Mouse (Mus musculus) forebrain, embryonic 10.5 days (tissue): Measurements from ENCODE around the gene Xrn2. TPM values are rescaled to one million over a fixed set of nuclear protein-coding genes. Genes with fewer than 3 reads are reported as not detected.
A peak's percentile ranks its signal among the peaks of the same experiment; 100 is the strongest.
"Not testable (repeated sequence)": the region's sequence is repeated elsewhere in the genome, so short reads cannot be mapped to it uniquely, and the experiment has no call there.

Experiments used
- DNase-seq: peaks from one replicate; pipeline ENCODE4 v3.0.0-alpha.2; 2017; ENCODE audit warnings: low spot score; ENCODE audit errors: extremely low spot score
- H3K27ac ChIP-seq: fragments of 300-500 bp; sonication (generic); 2 replicates; pipeline ENCODE4 v1.5.1; 2016; ENCODE audit warnings: mild to moderate bottlenecking
- H3K27me3 ChIP-seq: fragments of 300-500 bp; sonication (generic); 2 replicates; pipeline ENCODE4 v1.6.1; 2016; ENCODE audit warnings: mild to moderate bottlenecking; ENCODE audit not compliant: poor library complexity, severe bottlenecking
- H3K36me3 ChIP-seq: fragments of 300-500 bp; sonication (generic); replicated peaks from 2 replicates; pipeline ENCODE4 v1.6.1; 2016; ENCODE audit warnings: mild to moderate bottlenecking, moderate library complexity
- H3K4me1 ChIP-seq: fragments of 300-500 bp; sonication (generic); 2 replicates; pipeline ENCODE4 v1.6.1; 2016
- H3K4me3 ChIP-seq: fragments of 300-500 bp; sonication (generic); 2 replicates; pipeline ENCODE4 v1.5.1; 2016; ENCODE audit warnings: mild to moderate bottlenecking, moderate library complexity
- H3K9me3 ChIP-seq: fragments of 300-500 bp; sonication (generic); 2 replicates; pipeline ENCODE4 v1.6.1; 2016; ENCODE audit warnings: mild to moderate bottlenecking, moderate library complexity
- WGBS: fragments of 180-500 bp; shearing (Covaris S2); methylation state at CpG from one replicate; pipeline ENCODE4 v1.1.7; 2016; 5-methylcytosine and 5-hydroxymethylcytosine counted together
- polyA plus RNA-seq: library from polyadenylated mRNA; unstranded; fragments of >200 nt; fragmentation: Nextera tagmentation; extraction: Ambion mirVana; gene quantifications from 2 replicates; pipeline ENCODE4 v1.2.1, GENCODE M21; 2016

Xrn2 gene
- polyA plus RNA-seq, 1 experiment from 2014 or later, result 95.6 TPM

GRCm38 (mm10) chr2:147013194-147013969 lies 586 bp downstream of the Xrn2 start:
- WGBS, result under 1% methylated on average over 59 of the region's 59 CpGs
- no peaks in the 10 kb centered on the region for H3K9me3 ChIP-seq
- H3K27me3 ChIP-seq, result no peaks in the 10 kb centered on the region
- H3K27ac ChIP-seq, result peak overlapping the region; percentile 95
- peak overlapping the region; percentile 86 for H3K4me3 ChIP-seq
- DNase-seq, result peak; percentile 86
- peaks cover 20% of the 10 kb centered on the region for H3K4me1 ChIP-seq
- H3K36me3 ChIP-seq, result peaks cover 13% of the 10 kb centered on the region

- peak overlapping the region; percentile 86 for H3K4me3 ChIP-seq
- 45% methylated on average over 15 of the region's 15 CpGs for WGBS
- H3K9me3 ChIP-seq, result no peaks in the 10 kb centered on the region
- H3K4me1 ChIP-seq, result peaks cover 20% of the 10 kb centered on the region
- peaks cover 13% of the 10 kb centered on the region for H3K36me3 ChIP-seq
- peak overlapping the region; percentile 95 for H3K27ac ChIP-seq
- H3K27me3 ChIP-seq, result no peaks in the 10 kb centered on the region
- no peak for DNase-seq
These were observed 1.5 kb downstream of the Xrn2 start for GRCm38 (mm10) chr2:147014101-147014886.

DNA sequence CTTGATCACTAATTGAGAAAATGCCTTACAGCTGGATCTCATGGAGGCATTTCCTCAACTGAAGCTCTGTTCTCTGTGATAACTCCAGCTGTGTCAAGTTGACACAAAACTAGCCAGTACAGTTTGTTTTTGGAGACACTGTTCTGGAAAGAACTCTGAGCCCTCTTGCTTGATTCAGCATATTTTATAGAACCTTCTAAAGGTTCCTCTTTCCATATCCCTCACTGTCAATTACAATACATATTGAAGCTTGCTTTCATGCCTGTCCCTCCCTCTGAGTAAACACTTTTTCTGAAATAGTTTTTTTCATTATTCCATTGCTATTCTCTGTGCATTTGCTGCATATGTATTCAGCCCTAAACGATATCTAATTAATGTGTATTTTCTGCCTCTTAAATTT lies 9.2 kb downstream of the Xrn2 start:
- DNase-seq, H3K9me3 ChIP-seq, H3K4me1 ChIP-seq, H3K27ac ChIP-seq, H3K27me3 ChIP-seq, H3K4me3 ChIP-seq: not testable (repeated sequence)
- peaks cover 26% of the 10 kb centered on the region for H3K36me3 ChIP-seq
- WGBS, result 88% methylated on average over 1 of the region's 1 CpGs

GRCm38 (mm10) chr2:147023067-147023466 lies 10.3 kb downstream of the Xrn2 start:
- WGBS, result 96% methylated on average over 5 of the region's 5 CpGs
- Histone ChIP-seq H3K9me3 (no peaks in the 10 kb centered on the region), H3K36me3 (peaks cover 36% of the 10 kb centered on the region), H3K27ac (no peak overlapping the region), H3K4me1 (no peaks in the 10 kb centered on the region), H3K27me3 (no peaks in the 10 kb centered on the region), H3K4me3 (no peak overlapping the region)
- no peak for DNase-seq

GRCm38 (mm10) chr2:147023560-147023959 lies 10.8 kb downstream of the Xrn2 start:
- Histone ChIP-seq H3K4me1 (no peaks in the 10 kb centered on the region), H3K9me3 (no peaks in the 10 kb centered on the region), H3K27ac (no peak overlapping the region), H3K36me3 (peaks cover 41% of the 10 kb centered on the region), H3K4me3 (no peak overlapping the region), H3K27me3 (no peaks in the 10 kb centered on the region)
- WGBS, result 98% methylated on average over 4 of the region's 4 CpGs
- no peak for DNase-seq

DNA sequence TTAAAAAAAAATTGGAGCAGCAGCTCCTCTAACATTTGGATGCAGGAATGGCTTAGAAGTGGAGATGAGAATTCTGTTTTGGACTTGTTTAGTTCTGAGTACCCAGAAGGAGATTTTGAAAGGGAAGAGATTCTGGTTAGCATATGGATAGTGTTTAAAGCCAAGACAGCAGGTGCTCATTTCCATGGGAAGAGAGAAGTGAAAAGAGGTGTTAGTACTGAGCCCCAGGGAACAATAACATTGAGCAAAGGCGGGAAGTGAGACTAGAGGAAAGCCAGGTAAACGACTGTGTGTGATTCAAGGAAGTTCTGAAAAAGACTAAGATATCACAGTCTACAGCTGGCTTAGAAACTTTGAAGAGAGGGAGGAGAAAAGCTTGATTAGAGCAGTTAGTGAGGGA lies 20.3 kb downstream of the Xrn2 start:
- H3K27me3 ChIP-seq, result no peaks in the 10 kb centered on the region
- H3K9me3 ChIP-seq, result no peaks in the 10 kb centered on the region
- no peak for DNase-seq
- WGBS, result 59% methylated on average over 2 of the region's 2 CpGs
- no peak overlapping the region for H3K4me3 ChIP-seq
- H3K27ac ChIP-seq, result no peak overlapping the region
- no peaks in the 10 kb centered on the region for H3K4me1 ChIP-seq
- H3K36me3 ChIP-seq, result peaks cover 88% of the 10 kb centered on the region

GRCm38 (mm10) chr2:147035864-147036263 lies 23.1 kb downstream of the Xrn2 start:
- Histone ChIP-seq H3K9me3 (no peaks in the 10 kb centered on the region), H3K4me3 (no peak overlapping the region), H3K27me3 (no peaks in the 10 kb centered on the region), H3K27ac (no peak overlapping the region), H3K36me3 (peaks cover 76% of the 10 kb centered on the region), H3K4me1 (no peaks in the 10 kb centered on the region)
- DNase-seq, result no peak
- WGBS, result 95% methylated on average over 2 of the region's 2 CpGs

GRCm38 (mm10) chr2:147047051-147047450 lies 34.3 kb downstream of the Xrn2 start:
- H3K4me3 ChIP-seq, result no peak overlapping the region
- H3K9me3 ChIP-seq, result no peaks in the 10 kb centered on the region
- H3K4me1 ChIP-seq, result no peaks in the 10 kb centered on the region
- H3K36me3 ChIP-seq, result peaks cover 87% of the 10 kb centered on the region
- no peak overlapping the region for H3K27ac ChIP-seq
- WGBS, result 95% methylated on average over 3 of the region's 3 CpGs
- no peaks in the 10 kb centered on the region for H3K27me3 ChIP-seq
- DNase-seq, result no peak

GRCm38 (mm10) chr2:147053229-147053892 lies 40.6 kb downstream of the Xrn2 start:
- DNase-seq, result no peak
- WGBS, result 92% methylated on average over 2 of the region's 2 CpGs
- peaks cover 76% of the 10 kb centered on the region for H3K36me3 ChIP-seq
- no peaks in the 10 kb centered on the region for H3K9me3 ChIP-seq
- no peak overlapping the region for H3K4me3 ChIP-seq
- H3K27me3 ChIP-seq, result no peaks in the 10 kb centered on the region
- no peaks in the 10 kb centered on the region for H3K4me1 ChIP-seq
- no peak overlapping the region for H3K27ac ChIP-seq

- H3K27ac ChIP-seq, result no peak overlapping the region
- peaks cover 19% of the 10 kb centered on the region for H3K4me1 ChIP-seq
- 95% methylated on average over 1 of the region's 1 CpGs for WGBS
- H3K36me3 ChIP-seq, result peaks cover 57% of the 10 kb centered on the region
- no peak overlapping the region for H3K4me3 ChIP-seq
- H3K9me3 ChIP-seq, result no peaks in the 10 kb centered on the region
- peaks cover 36% of the 10 kb centered on the region for H3K27me3 ChIP-seq
- no peak for DNase-seq
These were observed 54.9 kb downstream of the Xrn2 start for GRCm38 (mm10) chr2:147067480-147068246.

GRCm38 (mm10) chr2:147069077-147069476 lies 56.3 kb downstream of the Xrn2 start:
- 26% methylated on average over 1 of the region's 1 CpGs for WGBS

GRCm38 (mm10) chr2:147070305-147070704 lies 57.5 kb downstream of the Xrn2 start:
- Histone ChIP-seq H3K27me3 (peaks cover 42% of the 10 kb centered on the region), H3K4me1 (peaks cover 40% of the 10 kb centered on the region), H3K9me3 (no peaks in the 10 kb centered on the region), H3K36me3 (peaks cover 44% of the 10 kb centered on the region), H3K27ac (no peak overlapping the region), H3K4me3 (no peak overlapping the region)
- DNase-seq, result no peak
- WGBS, result 91% methylated on average over 1 of the region's 1 CpGs

More at GRCm38 (mm10) chr2:147069077-147069476, 56.3 kb downstream of the Xrn2 start:
- no peaks in the 10 kb centered on the region for H3K9me3 ChIP-seq
- H3K36me3 ChIP-seq, result peaks cover 47% of the 10 kb centered on the region
- no peak overlapping the region for H3K4me3 ChIP-seq
- no peak overlapping the region for H3K27ac ChIP-seq
- peaks cover 30% of the 10 kb centered on the region for H3K4me1 ChIP-seq
- DNase-seq, result no peak
- peaks cover 36% of the 10 kb centered on the region for H3K27me3 ChIP-seq
